Mouse (Mus musculus) embryo, embryonic 9.5 days (tissue): Measurements from ENCODE around the gene Lin52.

Experiments
- DNase-seq: peaks from one replicate; pipeline ENCODE4 v3.0.0-alpha.2; 2017; ENCODE audit errors: extremely low spot score

The Lin52 gene

DNA sequence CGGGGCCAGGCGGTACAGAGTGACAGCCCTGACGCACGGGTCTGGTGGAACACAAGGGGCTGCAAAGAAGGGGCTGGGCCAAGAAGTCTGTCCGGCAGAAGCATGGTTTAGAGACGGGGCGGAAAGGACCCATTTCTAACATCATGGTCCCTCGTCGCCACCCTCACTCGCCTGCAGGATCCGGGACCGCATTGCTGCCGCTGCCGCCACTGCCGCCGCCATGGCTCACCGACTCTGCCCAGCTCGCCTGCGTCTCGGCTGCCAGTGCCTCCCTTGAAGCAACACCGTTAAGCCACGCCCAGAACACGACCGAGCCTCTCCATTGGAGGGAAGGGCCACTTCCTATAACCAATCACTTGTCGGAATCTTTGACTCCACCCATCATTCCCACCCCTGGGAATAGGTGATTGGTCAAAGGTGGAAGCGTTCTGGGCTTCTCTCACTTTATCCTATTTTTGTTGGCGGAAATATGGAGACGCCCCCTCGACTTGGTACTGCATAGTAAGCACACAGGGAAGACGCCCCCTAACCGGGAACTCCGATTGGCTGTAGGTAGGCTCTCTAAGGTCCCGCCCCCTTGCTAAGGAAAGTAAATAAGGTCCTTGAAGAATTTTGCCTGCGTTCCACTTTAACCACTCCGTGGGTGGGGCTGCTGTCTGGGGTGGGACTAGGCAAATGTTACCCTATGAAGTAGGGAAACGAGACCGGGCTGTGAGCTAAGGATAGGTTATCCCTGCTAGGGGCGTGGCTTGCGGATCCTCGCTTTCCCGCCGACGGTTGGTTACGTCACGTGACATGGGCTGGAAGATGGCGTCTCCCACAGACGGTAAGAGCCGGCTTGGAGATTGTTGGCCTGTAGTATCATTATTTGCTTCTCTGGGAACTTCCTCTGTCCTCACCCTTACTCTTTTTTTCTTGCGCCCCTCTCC lies at the start of gene Lin52, which contains the start of gene Aldh6a1:
Lin52 (plus strand) TSS at position 705 of the 929 bp plus-strand sequence.
Aldh6a1 (minus strand) TSS at position 287 of the 929 bp plus-strand sequence.
- peak; percentile 96 for DNase-seq

DNA sequence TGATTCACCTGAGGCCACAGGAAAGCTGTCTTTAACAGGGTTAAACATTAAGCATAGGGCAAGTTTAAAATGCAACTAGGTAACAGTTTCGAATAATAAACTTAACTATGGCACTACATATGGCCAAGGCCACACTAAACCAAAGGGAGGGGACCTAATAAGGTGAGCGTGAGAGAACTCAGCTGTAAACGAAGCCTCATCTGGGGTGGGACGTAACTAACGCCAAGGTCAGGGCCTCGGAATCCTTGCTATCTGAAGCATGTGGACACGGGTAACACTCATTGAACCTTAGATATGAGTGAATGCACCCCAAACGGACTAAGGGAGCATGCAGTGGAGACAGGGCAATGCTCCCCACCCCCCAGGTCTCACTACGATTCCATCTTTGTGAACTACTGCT lies 48.3 kb upstream of the Lin52 start:
- no peak for DNase-seq

DNA sequence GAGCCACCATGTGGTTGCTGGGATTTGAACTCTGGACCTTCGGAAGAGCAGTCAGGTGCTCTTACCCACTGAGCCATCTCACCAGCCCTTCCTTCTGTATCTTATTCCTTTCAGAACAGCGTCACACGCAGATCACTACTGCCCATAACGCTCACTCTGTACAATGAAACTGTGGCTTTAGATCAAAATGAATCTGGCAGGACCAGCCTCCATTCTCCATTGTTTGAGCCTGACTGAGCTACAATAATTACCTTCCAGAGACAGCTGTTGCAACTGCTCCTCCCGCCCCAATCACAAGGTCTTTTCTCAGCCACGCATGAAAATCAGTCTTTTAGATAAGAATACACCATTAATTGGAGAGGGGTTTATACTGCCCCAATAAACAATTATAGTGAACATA lies 46.7 kb upstream of the Lin52 start:
- no peak for DNase-seq

- no peak for DNase-seq
Observed at GRCm38 (mm10) chr12:84407259-84407658, 44.0 kb upstream of the Lin52 start.

DNA sequence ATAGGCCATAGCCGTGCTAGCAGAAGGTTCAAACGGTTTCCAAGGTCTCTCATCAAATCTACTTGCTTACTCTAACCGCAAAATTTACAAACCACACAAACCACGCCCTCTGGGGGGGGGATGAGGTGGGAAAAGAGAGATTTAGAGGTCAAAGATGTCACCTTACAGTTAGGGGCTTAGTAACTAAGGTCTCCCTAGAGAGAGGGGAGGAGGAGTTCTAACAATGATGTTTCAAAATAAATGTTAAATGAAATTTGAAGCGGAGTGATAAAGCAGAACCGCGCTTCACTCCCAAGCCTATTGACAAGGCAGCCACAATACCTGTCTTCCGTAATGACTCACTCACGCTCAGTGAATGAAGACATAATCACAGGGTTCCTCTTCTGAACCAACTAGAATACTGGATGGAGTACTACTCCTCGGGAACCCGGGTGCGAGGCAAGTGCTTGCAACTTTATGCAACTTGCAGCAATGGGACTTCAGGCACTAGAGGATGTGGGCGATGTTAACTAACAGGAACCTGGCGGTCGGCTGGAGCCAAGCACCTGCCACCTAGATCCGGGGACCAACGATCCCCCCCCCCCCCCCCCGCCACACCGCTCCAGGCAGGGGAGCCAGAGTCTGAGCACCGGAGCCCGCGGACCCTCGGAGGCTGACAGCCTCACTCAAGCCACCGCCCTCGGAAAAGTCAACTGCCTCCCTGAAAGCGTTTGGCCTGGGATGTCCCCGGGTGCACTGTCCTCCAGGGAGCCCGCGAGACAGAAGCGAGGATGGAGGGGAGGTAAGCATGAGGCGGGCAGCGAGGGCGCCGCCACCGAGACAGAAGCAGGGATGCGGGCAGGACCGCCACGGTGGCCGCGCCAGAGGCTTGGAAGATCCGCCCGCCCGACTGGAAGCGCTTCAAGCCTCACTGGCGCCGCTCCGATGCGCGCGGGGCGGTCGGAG lies 43.1 kb upstream of the Lin52 start:
- peak; percentile 5 for DNase-seq

DNA sequence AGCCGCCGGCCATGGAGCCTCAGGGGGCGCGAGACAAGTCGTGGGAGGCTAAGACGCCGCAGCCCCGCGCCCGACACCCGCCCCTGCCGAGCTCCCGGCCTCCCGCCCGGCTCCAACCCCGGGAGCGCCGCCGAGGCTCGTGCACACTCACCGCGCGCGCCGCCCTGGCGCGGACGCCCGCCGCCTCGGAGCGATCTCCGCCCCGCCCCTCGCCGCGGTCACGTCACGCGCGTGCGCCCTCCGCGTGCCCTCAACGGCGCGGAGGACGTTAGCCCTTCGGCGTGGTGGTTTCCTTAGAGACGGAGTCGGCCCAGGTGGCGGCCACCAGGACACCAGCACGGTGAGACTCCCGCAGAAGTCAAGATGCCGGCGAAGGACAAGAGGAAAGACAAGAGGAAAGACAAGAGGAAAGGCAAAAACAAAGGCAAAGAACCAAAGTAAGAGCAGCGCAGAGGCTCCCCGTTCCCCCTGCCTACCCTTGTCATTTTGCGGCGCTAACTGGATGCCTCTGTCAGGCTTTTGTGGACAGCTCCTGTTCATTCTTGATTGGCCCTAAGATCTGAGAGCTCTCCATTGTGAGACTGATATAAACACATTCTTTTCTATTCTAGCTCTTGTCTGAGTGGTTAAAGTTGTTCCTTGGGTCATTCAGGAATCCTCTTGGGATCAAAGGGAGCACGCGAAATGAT lies 42.3 kb upstream of the Lin52 start, which contains the start of the genes Entpd5 and Bbof1:
Entpd5 (minus strand) TSS at position 211 of the 689 bp plus-strand sequence.
Bbof1 (plus strand) TSS at position 253 of the 689 bp plus-strand sequence.
- DNase-seq, result peak; percentile 86

DNA sequence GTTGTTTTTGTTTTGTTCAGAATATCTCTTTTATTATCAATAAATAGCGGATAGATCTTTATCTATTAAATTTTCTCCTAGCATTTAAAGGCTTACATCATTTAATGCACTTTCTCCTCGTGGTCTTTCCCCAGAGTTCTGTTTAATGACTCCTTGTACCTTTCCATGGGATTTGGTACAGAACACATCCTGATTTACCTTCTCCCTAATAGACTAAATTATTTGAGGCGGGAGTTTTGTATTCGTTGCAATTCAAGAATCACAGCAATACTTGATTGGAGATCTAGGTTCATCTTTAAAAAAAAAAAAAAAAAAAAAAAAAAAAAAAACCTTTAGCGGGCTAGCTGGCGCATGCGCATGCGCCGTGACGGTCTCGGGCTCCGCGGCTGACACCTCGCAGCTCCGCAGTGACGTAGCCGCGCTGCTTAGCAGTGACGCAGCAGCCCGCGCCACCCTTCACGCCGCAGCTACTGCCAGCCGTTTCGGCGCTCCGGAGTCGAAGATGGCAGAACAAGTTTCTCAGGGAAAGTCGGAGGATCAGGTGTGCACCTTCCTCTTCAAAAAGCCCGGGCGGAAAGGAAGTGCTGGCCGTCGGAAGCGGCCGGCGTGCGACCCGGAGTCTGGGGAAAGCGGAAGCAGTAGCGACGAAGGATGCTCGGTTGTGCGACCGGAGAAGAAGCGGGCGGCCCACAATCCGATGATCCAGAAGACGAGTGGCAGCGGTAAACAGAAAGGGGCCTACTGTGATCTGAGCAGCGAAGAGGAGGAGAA lies 34.2 kb upstream of the Lin52 start, which contains the start of gene Rnf113a2:
Rnf113a2 (plus strand) TSS at position 363 of the 771 bp plus-strand sequence.
- DNase-seq, result peak; percentile 81

DNA sequence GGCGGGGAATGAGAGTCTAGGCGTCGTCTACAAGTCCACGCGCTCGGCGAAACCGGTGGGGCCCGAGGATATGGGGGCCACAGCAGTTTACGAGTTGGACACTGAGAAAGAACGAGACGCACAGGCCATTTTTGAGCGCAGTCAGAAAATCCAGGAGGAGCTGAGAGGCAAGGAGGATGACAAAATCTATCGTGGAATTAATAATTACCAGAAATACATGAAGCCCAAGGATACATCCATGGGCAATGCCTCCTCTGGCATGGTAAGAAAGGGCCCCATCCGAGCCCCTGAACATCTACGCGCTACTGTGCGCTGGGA lies 33.7 kb upstream of the Lin52 start:
- no peak for DNase-seq

DNA sequence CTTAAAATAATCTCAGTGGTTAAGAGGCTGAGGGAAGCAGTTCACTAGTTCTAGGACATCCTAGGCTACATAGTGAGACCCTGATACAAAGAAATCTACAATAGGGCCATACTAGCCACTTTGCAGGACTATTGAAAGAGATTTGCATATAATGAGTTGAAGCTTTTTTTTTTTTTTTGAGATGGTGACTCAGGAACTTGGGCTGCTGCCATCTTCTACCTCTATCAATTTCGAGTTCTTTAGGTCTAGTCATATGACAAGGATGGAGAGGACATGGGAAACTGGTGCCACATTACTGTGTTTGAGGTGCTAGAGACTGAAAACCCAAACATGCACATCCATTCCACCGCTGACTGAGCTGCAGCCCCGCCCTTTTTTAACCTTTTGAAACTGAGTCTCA lies 27.2 kb upstream of the Lin52 start:
- no peak for DNase-seq

GRCm38 (mm10) chr12:84429825-84430224 lies 21.4 kb upstream of the Lin52 start:
- no peak for DNase-seq

- no peak for DNase-seq
Observed at GRCm38 (mm10) chr12:84438697-84439096, 12.5 kb upstream of the Lin52 start.

DNA sequence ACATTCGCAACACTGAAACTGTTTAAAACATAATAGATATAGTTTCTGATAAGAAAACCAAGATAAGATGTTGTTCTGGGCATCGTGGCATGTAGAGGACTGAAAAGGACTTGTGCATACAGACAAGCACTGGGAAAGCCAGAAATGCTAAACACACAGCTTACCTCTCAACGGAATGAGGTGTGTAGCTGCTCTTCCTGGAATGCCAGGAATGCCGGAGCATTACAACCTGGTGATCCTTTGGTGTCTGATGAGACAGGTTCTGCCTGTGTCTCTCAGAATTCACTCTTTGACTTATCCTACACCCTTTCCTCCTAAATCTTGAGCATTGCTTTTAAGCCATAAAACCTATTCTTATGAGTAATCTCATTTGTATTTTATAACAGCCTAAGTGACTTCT lies 8.7 kb upstream of the Lin52 start:
- no peak for DNase-seq

DNA sequence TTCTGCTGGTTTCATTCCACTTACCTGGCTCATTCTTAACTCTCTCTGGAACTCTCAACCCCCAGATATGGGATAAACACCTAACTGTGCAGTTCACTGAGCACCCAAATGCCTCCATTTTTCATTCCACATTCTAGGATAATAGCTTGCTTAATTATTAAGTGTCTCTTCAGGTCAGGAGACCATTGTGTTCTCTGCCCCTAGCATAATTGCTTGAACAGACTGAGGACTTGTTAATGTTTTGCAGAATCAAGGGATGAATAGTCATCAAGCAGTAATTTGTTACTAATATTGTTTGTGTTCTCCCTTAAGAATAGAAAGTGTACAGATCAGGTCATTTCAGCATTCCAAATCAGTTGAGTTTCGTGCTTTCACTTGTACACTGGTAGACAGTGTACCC lies 3.8 kb upstream of the Lin52 start:
- no peak for DNase-seq

- no peak for DNase-seq
Observed at GRCm38 (mm10) chr12:84448181-84448580, 3.0 kb upstream of the Lin52 start.

- no peak for DNase-seq
Observed at GRCm38 (mm10) chr12:84449887-84450286, 1.3 kb upstream of the Lin52 start.

GRCm38 (mm10) chr12:84450351-84450717 lies 888 bp upstream of the Lin52 start:
- DNase-seq, result no peak

DNA sequence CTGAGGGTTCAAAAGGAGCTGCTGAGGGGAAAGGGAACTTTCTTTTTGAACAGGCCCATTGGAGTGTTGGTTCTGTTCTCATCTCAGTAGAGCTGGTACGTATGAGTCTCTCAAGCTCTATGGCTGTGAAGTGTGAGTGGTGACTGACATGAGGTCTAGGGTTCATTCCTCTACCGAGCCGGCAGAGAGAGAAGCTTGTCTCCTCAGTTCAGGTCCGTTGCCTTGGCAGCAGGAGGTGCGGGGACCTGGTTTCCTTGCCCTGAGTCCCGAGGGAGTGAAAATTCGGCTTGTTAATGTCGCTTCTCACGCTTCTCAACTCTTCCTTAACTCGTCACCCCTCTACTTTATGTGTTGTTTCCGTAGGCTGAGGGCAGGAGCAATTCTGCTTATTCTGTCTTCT lies 579 bp downstream of the Lin52 start:
- DNase-seq, result no peak

DNA sequence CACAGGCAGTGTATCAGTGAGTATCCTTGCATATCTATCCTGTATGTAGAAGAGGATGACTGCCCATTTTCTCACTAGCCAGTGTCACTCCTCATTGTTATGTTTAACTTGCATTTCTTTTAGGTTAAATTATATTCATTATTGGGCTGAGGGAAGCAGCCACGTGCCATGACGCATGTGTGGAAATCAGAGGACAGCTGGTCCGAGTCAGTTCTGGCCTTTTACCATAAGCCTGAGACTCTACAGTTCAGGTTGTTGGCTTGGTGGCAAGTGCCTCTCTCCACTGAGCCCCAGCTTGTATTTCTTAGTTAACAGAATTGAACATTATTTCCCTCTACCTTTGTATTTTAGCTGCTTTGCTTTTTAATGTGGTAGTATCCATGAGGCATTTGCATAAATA lies 5.7 kb downstream of the Lin52 start:
- DNase-seq, result no peak

- no peak for DNase-seq
Observed at GRCm38 (mm10) chr12:84459845-84460244, 8.6 kb downstream of the Lin52 start.

- DNase-seq, result no peak
Observed at GRCm38 (mm10) chr12:84461416-84461815, 10.2 kb downstream of the Lin52 start.

- no peak for DNase-seq
Observed at GRCm38 (mm10) chr12:84462856-84463255, 11.6 kb downstream of the Lin52 start.
